Mouse (Mus musculus) midbrain, embryonic 11.5 days (tissue): ENCODE measurements at regions not wholly inside any gene's neighbourhood (a gene's known extent, or its start where the extent isn't known, plus 50 kb on each side); places are given as distances from the start of the nearest gene placed in this dataset.

ENCODE experiments used
- ATAC-seq: fragments of 200-750 bp; cut with Nextera tagmentation; 2 replicates; pipeline ENCODE4 v1.8.0; 2017; ENCODE audit warnings: moderate TSS enrichment, moderate library complexity; ENCODE audit not compliant: low FRiP score
- DNase-seq: peaks from one replicate; pipeline ENCODE4 v3.0.0; 2015; ENCODE audit warnings: low spot score; ENCODE audit errors: missing footprints
- H3K27ac ChIP-seq: fragments of 300-500 bp; sonication (generic); 2 replicates; pipeline ENCODE4 v1.5.1; 2014; ENCODE audit warnings: low read depth, low read length
- H3K27me3 ChIP-seq: fragments of 300-500 bp; sonication (generic); 2 replicates; pipeline ENCODE4 v1.6.1; 2014; ENCODE audit warnings: mild to moderate bottlenecking, low read length, moderate library complexity, mixed read lengths; ENCODE audit not compliant: control insufficient read depth, insufficient read depth
- H3K36me3 ChIP-seq: fragments of 300-500 bp; sonication (generic); 2 replicates; pipeline ENCODE4 v1.6.1; 2014; ENCODE audit warnings: mild to moderate bottlenecking, low read length, moderate library complexity, mixed read lengths; ENCODE audit not compliant: control insufficient read depth, insufficient read depth
- H3K4me1 ChIP-seq: fragments of 300-500 bp; sonication (generic); 2 replicates; pipeline ENCODE4 v1.6.1; 2014; ENCODE audit warnings: low read length; ENCODE audit not compliant: control insufficient read depth, insufficient read depth
- H3K4me2 ChIP-seq: fragments of 300-500 bp; sonication (generic); 2 replicates; pipeline ENCODE4 v1.6.1; 2014; ENCODE audit warnings: mild to moderate bottlenecking, moderate library complexity
- H3K4me3 ChIP-seq: fragments of 300-500 bp; sonication (generic); 2 replicates; pipeline ENCODE4 v1.5.1; 2014; ENCODE audit warnings: low read depth, low read length
- H3K9ac ChIP-seq: fragments of 300-500 bp; sonication (generic); 2 replicates; pipeline ENCODE4 v1.6.1; 2014; ENCODE audit warnings: low read length
- H3K9me3 ChIP-seq: fragments of 300-500 bp; sonication (generic); 2 replicates; pipeline ENCODE4 v1.6.1; 2016; ENCODE audit warnings: low read length; ENCODE audit not compliant: control insufficient read depth
- whole genome bisulfite sequencing: fragments of 180-500 bp; shearing (Covaris S2); extraction: QIAGEN DNeasy Blood & Tissue Kit; methylation state at CpG from one replicate; pipeline ENCODE4 v1.1.7; 2014; 5-methylcytosine and 5-hydroxymethylcytosine counted together

GRCm38 (mm10) chr8:116412703-116413102, 92.1 kb upstream of the Dynlrb2 start:
- Histone ChIP-seq H3K27me3 (peaks cover 2% of the 10 kb centered on the region; the same call in 1 of the 2 replicates), H3K36me3 (no peaks in the 10 kb centered on the region), H3K4me2 (peak overlapping the region; percentile 34; the same call in 1 of the 2 replicates), H3K27ac (no peak overlapping the region), H3K4me3 (no peak overlapping the region), H3K9me3 (no peaks in the 10 kb centered on the region), H3K4me1 (peaks cover 7% of the 10 kb centered on the region), H3K9ac (peak overlapping the region; percentile 4; the same call in 1 of the 2 replicates)
- 11% methylated on average over 12 of the region's 12 CpGs for WGBS
- ATAC-seq (peak; percentile 64), DNase-seq (peak; percentile 94)

- DNase-seq = peak; percentile 54
- ATAC-seq = no peak
Measured at GRCm38 (mm10) chr8:116410041-116410440, 94.7 kb upstream of the Dynlrb2 start.

GRCm38 (mm10) chr8:116409011-116409410, 95.8 kb upstream of the Dynlrb2 start:
- no peak overlapping the region for H3K27ac ChIP-seq
- H3K9ac ChIP-seq = no peak overlapping the region
- no peak overlapping the region for H3K4me3 ChIP-seq
- H3K4me1 ChIP-seq = peaks cover 7% of the 10 kb centered on the region
- H3K9me3 ChIP-seq = no peaks in the 10 kb centered on the region
- ATAC-seq (no peak), DNase-seq (peak; percentile 54)
- peaks cover 2% of the 10 kb centered on the region; the same call in 1 of the 2 replicates for H3K27me3 ChIP-seq
- no peak overlapping the region for H3K4me2 ChIP-seq
- 87% methylated on average over 6 of the region's 6 CpGs for WGBS
- H3K36me3 ChIP-seq = no peaks in the 10 kb centered on the region

More at GRCm38 (mm10) chr8:116410041-116410440, 94.7 kb upstream of the Dynlrb2 start:
- H3K9ac ChIP-seq = no peak overlapping the region
- H3K27ac ChIP-seq = no peak overlapping the region
- no peaks in the 10 kb centered on the region for H3K36me3 ChIP-seq
- no peak overlapping the region for H3K4me2 ChIP-seq
- H3K9me3 ChIP-seq = no peaks in the 10 kb centered on the region
- H3K4me1 ChIP-seq = peaks cover 7% of the 10 kb centered on the region
- H3K27me3 ChIP-seq = peaks cover 2% of the 10 kb centered on the region; the same call in 1 of the 2 replicates
- H3K4me3 ChIP-seq = no peak overlapping the region
- WGBS = 85% methylated on average over 5 of the region's 5 CpGs

- no peak overlapping the region for H3K4me2 ChIP-seq
- H3K36me3 ChIP-seq = no peaks in the 10 kb centered on the region
- peak; percentile 12 for DNase-seq
- no peak overlapping the region for H3K4me3 ChIP-seq
- H3K27ac ChIP-seq = no peak overlapping the region
- H3K9ac ChIP-seq = no peak overlapping the region
- no peaks in the 10 kb centered on the region for H3K27me3 ChIP-seq
- no peaks in the 10 kb centered on the region for H3K9me3 ChIP-seq
- no peaks in the 10 kb centered on the region for H3K4me1 ChIP-seq
- no peak for ATAC-seq
Measured at GRCm38 (mm10) chr8:116404571-116404970, 100.2 kb upstream of the Dynlrb2 start.

- Histone ChIP-seq H3K4me1 (no peaks in the 10 kb centered on the region), H3K9me3 (no peaks in the 10 kb centered on the region), H3K4me2 (no peak overlapping the region), H3K9ac (no peak overlapping the region), H3K27me3 (no peaks in the 10 kb centered on the region), H3K36me3 (no peaks in the 10 kb centered on the region), H3K27ac (no peak overlapping the region), H3K4me3 (no peak overlapping the region)
- DNase-seq = no peak
- WGBS = 82% methylated on average over 5 of the region's 5 CpGs
- no peak for ATAC-seq
Measured at GRCm38 (mm10) chr8:116403366-116403765, 101.4 kb upstream of the Dynlrb2 start.

- Histone ChIP-seq H3K27ac (no peak overlapping the region), H3K4me2 (no peak overlapping the region), H3K4me1 (no peaks in the 10 kb centered on the region), H3K36me3 (no peaks in the 10 kb centered on the region), H3K4me3 (no peak overlapping the region), H3K27me3 (no peaks in the 10 kb centered on the region), H3K9ac (no peak overlapping the region), H3K9me3 (no peaks in the 10 kb centered on the region)
- no peak for ATAC-seq
- DNase-seq = peak; percentile 21
- WGBS = 77% methylated on average over 2 of the region's 2 CpGs
Measured at GRCm38 (mm10) chr8:116399452-116399851, 105.3 kb upstream of the Dynlrb2 start.

GRCm38 (mm10) chr8:116398565-116399205, 106.1 kb upstream of the Dynlrb2 start:
- ATAC-seq (no peak), DNase-seq (peak; percentile 44)
- 76% methylated on average over 11 of the region's 11 CpGs for WGBS
- no peak overlapping the region for H3K4me3 ChIP-seq
- no peaks in the 10 kb centered on the region for H3K36me3 ChIP-seq
- H3K27me3 ChIP-seq = no peaks in the 10 kb centered on the region
- H3K9me3 ChIP-seq = no peaks in the 10 kb centered on the region
- no peak overlapping the region for H3K9ac ChIP-seq
- no peak overlapping the region for H3K27ac ChIP-seq
- no peaks in the 10 kb centered on the region for H3K4me1 ChIP-seq
- no peak overlapping the region for H3K4me2 ChIP-seq

GRCm38 (mm10) chr8:116385193-116385955, 119.4 kb upstream of the Dynlrb2 start:
- WGBS = 94% methylated on average over 23 of the region's 23 CpGs

GRCm38 (mm10) chr8:116384418-116385089, 120.2 kb upstream of the Dynlrb2 start:
- H3K9ac ChIP-seq = no peak overlapping the region
- no peaks in the 10 kb centered on the region for H3K27me3 ChIP-seq
- ATAC-seq (no peak), DNase-seq (peak; percentile 51)
- H3K4me1 ChIP-seq = no peaks in the 10 kb centered on the region
- WGBS = 83% methylated on average over 15 of the region's 15 CpGs
- no peak overlapping the region for H3K4me2 ChIP-seq
- H3K4me3 ChIP-seq = no peak overlapping the region
- no peaks in the 10 kb centered on the region for H3K9me3 ChIP-seq
- H3K36me3 ChIP-seq = no peaks in the 10 kb centered on the region
- no peak overlapping the region for H3K27ac ChIP-seq

More at GRCm38 (mm10) chr8:116385193-116385955, 119.4 kb upstream of the Dynlrb2 start:
- Histone ChIP-seq H3K9ac (no peak overlapping the region), H3K9me3 (no peaks in the 10 kb centered on the region), H3K4me1 (no peaks in the 10 kb centered on the region), H3K4me2 (no peak overlapping the region), H3K4me3 (no peak overlapping the region), H3K27me3 (no peaks in the 10 kb centered on the region), H3K27ac (no peak overlapping the region), H3K36me3 (no peaks in the 10 kb centered on the region)
- DNase-seq = peak; percentile 56
- no peak for ATAC-seq
